Mouse (Mus musculus) ES-E14 (cell line): ENCODE results near the gene Tmem179b.

Source experiments
- CHD2 ChIP-seq: IDR thresholded peaks from 2 replicates; pipeline ENCODE4 v1.6.1; 2014; ENCODE audit warnings: mild to moderate bottlenecking, low read depth, low read length, inconsistent platforms
- HCFC1 ChIP-seq: IDR thresholded peaks from 2 replicates; pipeline ENCODE4 v1.6.1; 2012; ENCODE audit warnings: low read length, inconsistent platforms, borderline replicate concordance; ENCODE audit not compliant: insufficient read depth
- MAFK ChIP-seq: IDR thresholded peaks from 2 replicates; pipeline ENCODE4 v1.6.1; 2014; ENCODE audit warnings: mild to moderate bottlenecking, low read depth, low read length, inconsistent platforms; ENCODE audit not compliant: insufficient read depth
- ZC3H11A ChIP-seq: IDR thresholded peaks from 2 replicates; pipeline ENCODE4 v1.6.1; 2012; ENCODE audit warnings: low read depth, mild to moderate bottlenecking, inconsistent platforms, low read length, borderline replicate concordance
- ZNF384 ChIP-seq: IDR thresholded peaks from 2 replicates; pipeline ENCODE4 v1.6.1; 2012; ENCODE audit warnings: low read depth, low read length, inconsistent platforms

DNA sequence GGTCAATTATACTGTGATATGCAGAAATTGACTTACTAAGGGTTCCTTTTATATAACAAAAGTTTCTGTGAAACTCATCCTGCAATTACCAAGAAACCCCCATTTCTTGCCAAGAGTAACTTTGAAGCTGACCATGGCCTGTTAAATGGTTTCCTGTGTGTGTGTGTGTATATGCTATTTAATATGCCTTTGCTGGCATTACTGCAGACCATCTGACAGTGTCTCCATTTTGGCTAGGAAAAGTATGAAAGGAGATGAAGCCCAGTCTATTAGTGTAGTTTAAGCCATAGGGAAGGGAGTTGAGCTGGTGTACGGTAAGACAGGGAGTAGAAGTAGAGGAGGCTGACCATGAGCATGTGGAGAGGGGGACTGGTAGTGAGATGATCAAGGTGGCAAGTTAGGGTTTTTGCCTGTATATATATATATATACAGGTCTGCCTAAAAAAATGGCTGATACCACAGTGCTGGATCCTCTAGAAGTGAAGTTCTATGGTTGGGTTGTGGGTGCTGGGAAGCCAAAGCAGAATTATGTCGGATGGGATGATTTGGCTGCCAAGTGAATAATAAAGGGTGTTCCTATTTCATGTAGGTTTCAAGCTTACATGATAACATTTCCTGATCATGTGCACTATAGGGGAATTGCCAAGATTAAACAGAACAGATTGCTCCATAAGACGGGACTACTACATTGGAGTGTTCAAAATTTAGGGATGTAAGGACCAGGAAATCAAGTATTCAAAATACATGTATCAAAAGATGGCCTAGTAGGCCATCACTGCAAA lies 47.5 kb downstream of the Tmem179b start:
- TF ChIP-seq CHD2 = peak; percentile 71; the same call in 1 of the 2 replicates
- TF ChIP-seq MAFK = no peak
- no peak for TF ChIP-seq ZNF384
- no peak for TF ChIP-seq ZC3H11A
- TF ChIP-seq HCFC1 = no peak
